Mouse (Mus musculus): ENCODE data around the gene Tubd1. TPM values are rescaled to one million over a fixed set of nuclear protein-coding genes. Genes with fewer than 3 reads are reported as not detected.

Tubd1 gene
- polyA plus RNA-seq, 1 experiment: 8.2 TPM

GRCm38 (mm10) chr11:86575632-86576378, 31.0 kb downstream of the Tubd1 start:
- Histone ChIP-seq H3K27ac (ENCODE audit: insufficient read depth, low read length) (peak overlapping the region; percentile 100), H3K4me1 (ENCODE audit: control insufficient read depth, insufficient read depth, low read length) (peaks cover 24% of the 10 kb centered on the region), H3K4me3 (ENCODE audit: insufficient read depth, low read length) (no peak overlapping the region)
- TF ChIP-seq CTCF (IDR thresholded peaks at IDR 0.05; ENCODE audit: borderline replicate concordance, insufficient read depth, low read length): no peak
- peak; percentile 2; the same call in 1 of the 2 replicates for TF ChIP-seq POLR2A (IDR thresholded peaks at IDR 0.05; ENCODE audit: low read depth, low read length)

- TF ChIP-seq POLR2A (IDR thresholded peaks at IDR 0.05; ENCODE audit: low read depth, low read length): no peak; the same call in none of the 2 replicates
- no peak for TF ChIP-seq CTCF (IDR thresholded peaks at IDR 0.05; ENCODE audit: borderline replicate concordance, insufficient read depth, low read length)
- H3K27ac ChIP-seq (ENCODE audit: insufficient read depth, low read length): peak overlapping the region; percentile 100
- no peak overlapping the region for H3K4me3 ChIP-seq (ENCODE audit: insufficient read depth, low read length)
- peaks cover 20% of the 10 kb centered on the region for H3K4me1 ChIP-seq (ENCODE audit: control insufficient read depth, insufficient read depth, low read length)
Observed at GRCm38 (mm10) chr11:86577231-86577630, 32.4 kb downstream of the Tubd1 start.

- TF ChIP-seq POLR2A (IDR thresholded peaks at IDR 0.05; ENCODE audit: low read depth, low read length): peak; percentile 52
- TF ChIP-seq CTCF (IDR thresholded peaks at IDR 0.05; ENCODE audit: borderline replicate concordance, insufficient read depth, low read length): no peak
- Histone ChIP-seq H3K4me3 (ENCODE audit: insufficient read depth, low read length) (no peak overlapping the region), H3K27ac (ENCODE audit: insufficient read depth, low read length) (peak overlapping the region; percentile 100), H3K4me1 (ENCODE audit: control insufficient read depth, insufficient read depth, low read length) (peaks cover 20% of the 10 kb centered on the region)
Observed at GRCm38 (mm10) chr11:86578106-86578808, 33.5 kb downstream of the Tubd1 start.

GRCm38 (mm10) chr11:86578809-86579730, 34.3 kb downstream of the Tubd1 start:
- no peak for TF ChIP-seq CTCF (IDR thresholded peaks at IDR 0.05; ENCODE audit: borderline replicate concordance, insufficient read depth, low read length)
- TF ChIP-seq POLR2A (IDR thresholded peaks at IDR 0.05; ENCODE audit: low read depth, low read length): peak; percentile 79
- peak overlapping the region; percentile 100 for H3K27ac ChIP-seq (ENCODE audit: insufficient read depth, low read length)
- H3K4me3 ChIP-seq (ENCODE audit: insufficient read depth, low read length): no peak overlapping the region
- H3K4me1 ChIP-seq (ENCODE audit: control insufficient read depth, insufficient read depth, low read length): peaks cover 20% of the 10 kb centered on the region

GRCm38 (mm10) chr11:86579731-86580318, 35.0 kb downstream of the Tubd1 start:
- Histone ChIP-seq H3K4me3 (ENCODE audit: insufficient read depth, low read length) (no peak overlapping the region), H3K27ac (ENCODE audit: insufficient read depth, low read length) (peak overlapping the region; percentile 100), H3K4me1 (ENCODE audit: control insufficient read depth, insufficient read depth, low read length) (peaks cover 20% of the 10 kb centered on the region)
- TF ChIP-seq POLR2A (IDR thresholded peaks at IDR 0.05; ENCODE audit: low read depth, low read length): no peak; the same call in 1 of the 2 replicates
- TF ChIP-seq CTCF (IDR thresholded peaks at IDR 0.05; ENCODE audit: borderline replicate concordance, insufficient read depth, low read length): no peak

GRCm38 (mm10) chr11:86580319-86581113, 35.7 kb downstream of the Tubd1 start:
- TF ChIP-seq CTCF (IDR thresholded peaks at IDR 0.05; ENCODE audit: borderline replicate concordance, insufficient read depth, low read length): no peak
- TF ChIP-seq POLR2A (IDR thresholded peaks at IDR 0.05; ENCODE audit: low read depth, low read length): peak; percentile 90
- Histone ChIP-seq H3K4me3 (ENCODE audit: insufficient read depth, low read length) (no peak overlapping the region), H3K4me1 (ENCODE audit: control insufficient read depth, insufficient read depth, low read length) (peaks cover 19% of the 10 kb centered on the region), H3K27ac (ENCODE audit: insufficient read depth, low read length) (peak overlapping the region; percentile 100)

- Histone ChIP-seq H3K27ac (ENCODE audit: insufficient read depth, low read length) (peak overlapping the region; percentile 100), H3K4me1 (ENCODE audit: control insufficient read depth, insufficient read depth, low read length) (peaks cover 12% of the 10 kb centered on the region), H3K4me3 (ENCODE audit: insufficient read depth, low read length) (no peak overlapping the region)
- peak; percentile 88 for TF ChIP-seq POLR2A (IDR thresholded peaks at IDR 0.05; ENCODE audit: low read depth, low read length)
- no peak for TF ChIP-seq CTCF (IDR thresholded peaks at IDR 0.05; ENCODE audit: borderline replicate concordance, insufficient read depth, low read length)
Observed at GRCm38 (mm10) chr11:86581250-86581753, 36.5 kb downstream of the Tubd1 start.

- Histone ChIP-seq H3K27ac (ENCODE audit: insufficient read depth, low read length) (peak overlapping the region; percentile 100), H3K4me3 (ENCODE audit: insufficient read depth, low read length) (peak overlapping the region; percentile 42; the same call in 1 of the 2 replicates)
- TF ChIP-seq CTCF (IDR thresholded peaks at IDR 0.05; ENCODE audit: borderline replicate concordance, insufficient read depth, low read length) (no peak), POLR2A (IDR thresholded peaks at IDR 0.05; ENCODE audit: low read depth, low read length) (peak; percentile 87; the same call in 1 of the 2 replicates)
Observed at GRCm38 (mm10) chr11:86581943-86582542, 37.3 kb downstream of the Tubd1 start.

More at GRCm38 (mm10) chr11:86581943-86582542, 37.3 kb downstream of the Tubd1 start:
- H3K4me1 ChIP-seq (ENCODE audit: control insufficient read depth, insufficient read depth, low read length): peaks cover 4% of the 10 kb centered on the region; the same call in 1 of the 2 replicates

All from embryonic fibroblast, embryonic 13.5 days (primary cell).